Mouse (Mus musculus) liver, adult 2 months (tissue): Measurements from ENCODE around the gene Dclre1b. TPM values are rescaled to one million over a fixed set of nuclear protein-coding genes. Genes with fewer than 3 reads are reported as not detected.

Experiments
- DNase-seq: peaks from one replicate; pipeline ENCODE4 v3.0.0-alpha.2; 2011; ENCODE audit warnings: low read depth, low spot score; ENCODE audit errors: extremely low read depth
- H3K27ac ChIP-seq: fragments of 200-500 bp; replicated peaks from 2 replicates; pipeline ENCODE4 v1.5.1; 2012; ENCODE audit warnings: low read depth, mild to moderate bottlenecking, control low read depth, inconsistent platforms, low read length; ENCODE audit not compliant: insufficient read depth
- H3K27me3 ChIP-seq: fragments of 200-500 bp; 2 replicates; pipeline ENCODE4 v1.6.1; 2012; ENCODE audit warnings: mild to moderate bottlenecking, moderate library complexity, low read length, inconsistent platforms; ENCODE audit not compliant: control insufficient read depth, insufficient read depth
- H3K36me3 ChIP-seq: fragments of 200-500 bp; 2 replicates; pipeline ENCODE4 v1.6.1; 2012; ENCODE audit warnings: low read length, inconsistent platforms; ENCODE audit not compliant: control insufficient read depth, insufficient read depth
- H3K4me1 ChIP-seq: fragments of 200-500 bp; 2 replicates; pipeline ENCODE4 v1.6.1; 2011; ENCODE audit warnings: low read length; ENCODE audit not compliant: control insufficient read depth, insufficient read depth
- H3K4me3 ChIP-seq: fragments of 200-500 bp; 2 replicates; pipeline ENCODE4 v1.5.1; 2011; ENCODE audit warnings: low read depth, mild to moderate bottlenecking, control low read depth, low read length, moderate library complexity; ENCODE audit not compliant: insufficient read depth
- H3K79me2 ChIP-seq: fragments of 200-500 bp; 2 replicates; pipeline ENCODE4 v1.6.1; 2012; ENCODE audit warnings: inconsistent platforms, mild to moderate bottlenecking, low read length, moderate library complexity; ENCODE audit not compliant: control insufficient read depth, insufficient read depth
- H3K9ac ChIP-seq: fragments of 200-500 bp; 2 replicates; pipeline ENCODE4 v1.6.1; 2012; ENCODE audit warnings: low read depth, mild to moderate bottlenecking, control low read depth, inconsistent platforms, low read length
- CTCF ChIP-seq: fragments of 200-500 bp; IDR thresholded peaks from 2 replicates; pipeline ENCODE4 v1.5.1; 2011; ENCODE audit warnings: low read depth, low read length, control low read depth
- POLR2A ChIP-seq: fragments of 200-500 bp; IDR thresholded peaks from 2 replicates; pipeline ENCODE4 v1.6.1; 2011; ENCODE audit warnings: low read length, control low read depth; ENCODE audit not compliant: insufficient read depth; ENCODE audit errors: extremely low read depth
- WGBS: fragments of 180-500 bp; shearing (Covaris S2); methylation state at CpG from one replicate; pipeline ENCODE4 v1.1.7; 2018; 5-methylcytosine and 5-hydroxymethylcytosine counted together
- polyA plus RNA-seq: library from polyadenylated mRNA; depleted of rRNA; stranded (reverse); fragments of >200 nt; gene quantifications from 2 replicates; pipeline ENCODE4 v1.2.3, GENCODE M21; 2012
- total RNA-seq: library from RNA; depleted of rRNA; stranded (reverse); fragments of >200 nt; gene quantifications from 2 replicates; pipeline ENCODE4 v1.2.3, GENCODE M21; 2014

Gene Dclre1b
- total and polyA plus RNA-seq, 2 experiments: 2.5 to 5.6 TPM

DNA sequence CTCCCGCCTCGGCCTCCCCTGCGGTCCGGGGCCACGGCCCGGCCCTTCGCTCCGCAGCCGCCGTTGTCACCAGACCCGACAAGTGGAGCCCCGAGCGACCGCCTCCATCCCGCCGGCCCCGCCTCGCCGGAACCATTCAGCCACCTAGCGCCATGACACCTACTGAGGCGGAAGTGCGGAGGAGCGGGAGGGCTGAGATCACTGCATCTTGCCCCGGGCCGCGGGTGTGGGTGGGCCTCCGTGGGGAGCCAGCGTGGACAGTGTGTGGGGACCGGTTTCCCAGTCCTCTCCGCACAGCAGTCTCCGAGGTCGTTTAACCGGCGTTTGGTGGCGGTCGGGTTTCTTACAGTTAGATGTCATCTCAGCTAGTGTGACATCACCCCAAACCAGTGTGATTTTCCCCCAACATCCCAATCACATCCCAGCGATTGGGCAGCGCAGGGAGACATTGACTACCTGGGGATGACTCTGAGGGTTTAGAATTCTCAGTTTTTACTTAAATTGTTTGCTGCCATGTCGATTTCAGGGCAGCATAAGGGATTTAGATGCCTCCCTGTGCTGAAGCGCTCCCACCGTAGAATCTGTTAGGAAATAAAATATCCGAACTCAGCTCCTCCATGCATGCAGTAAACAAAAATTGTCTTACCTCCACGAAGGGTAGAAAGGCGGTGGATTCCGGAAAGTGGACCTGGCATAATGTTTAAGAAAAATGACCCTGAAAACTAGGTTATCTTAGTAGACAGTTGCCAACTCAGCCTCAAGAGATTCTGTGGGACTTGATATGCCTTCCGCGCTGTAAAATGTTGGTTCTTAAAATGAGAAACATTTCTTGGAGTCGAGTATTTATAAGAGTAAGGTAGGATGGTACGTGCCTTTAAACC, 17.8 kb downstream of the Dclre1b start, which contains the start of gene Hipk1:
Gene Hipk1, minus strand, starts transcription at position 334 of the 881 bp plus-strand sequence.
- peaks cover 10% of the 10 kb centered on the region; the same call in 1 of the 2 replicates for H3K79me2 ChIP-seq
- H3K27ac ChIP-seq: peak within 1 kb of the TSS; percentile 80
- no peaks in the 10 kb centered on the region for H3K27me3 ChIP-seq
- peaks cover 20% of the 10 kb centered on the region for H3K4me1 ChIP-seq
- no peaks in the 10 kb centered on the region for H3K36me3 ChIP-seq
- WGBS: 8% methylated on average over 49 of the region's 49 CpGs
- DNase-seq: peak; percentile 75
- peak within 1 kb of the TSS; percentile 99 for H3K4me3 ChIP-seq
- TF ChIP-seq CTCF (no peak), POLR2A (peak; percentile 84)
- H3K9ac ChIP-seq: peak within 1 kb of the TSS; percentile 98

DNA sequence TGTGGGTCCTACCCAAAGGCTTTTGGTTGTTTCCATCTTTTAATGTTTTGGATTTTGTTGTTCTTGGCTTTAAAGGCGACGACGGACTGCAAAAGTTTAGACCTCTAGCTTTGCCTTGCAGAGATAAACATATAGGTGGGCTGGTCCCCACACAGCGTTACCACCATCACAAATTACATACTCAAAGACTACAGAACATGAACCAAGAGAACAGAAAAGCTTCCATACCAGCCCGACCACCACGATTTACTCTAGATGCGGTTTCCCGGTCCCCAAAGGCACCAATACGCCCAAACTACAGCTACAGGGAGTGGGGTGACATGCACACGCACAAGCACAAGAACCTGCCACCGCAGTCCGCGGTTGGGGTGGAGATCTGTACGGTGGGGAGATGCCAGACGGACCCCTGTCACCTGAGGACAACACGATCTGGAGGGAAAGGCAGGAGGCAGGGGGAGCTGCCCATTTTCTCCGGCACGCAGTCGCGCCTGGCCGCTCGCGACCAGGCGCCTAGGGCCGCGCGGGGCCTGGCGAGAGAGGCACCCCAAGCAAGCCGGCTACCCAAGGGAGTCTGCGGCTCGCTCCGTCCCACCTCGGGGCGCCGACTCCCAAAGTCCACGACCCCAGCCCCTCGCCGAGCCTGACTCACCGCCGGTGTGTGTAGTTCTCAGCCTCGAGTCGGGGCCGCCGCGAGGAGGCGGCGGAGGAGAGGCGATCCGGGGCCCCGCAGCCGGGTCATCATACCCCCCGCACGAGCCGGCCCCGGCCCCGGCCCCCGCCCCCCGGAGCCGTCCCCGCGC, 18.7 kb downstream of the Dclre1b start:
- under 1% methylated on average over 51 of the region's 61 CpGs for WGBS
- no peaks in the 10 kb centered on the region for H3K36me3 ChIP-seq
- H3K9ac ChIP-seq: peak overlapping the region; percentile 98
- H3K79me2 ChIP-seq: peaks cover 14% of the 10 kb centered on the region; the same call in 1 of the 2 replicates
- no peak for DNase-seq
- TF ChIP-seq POLR2A (no peak), CTCF (no peak)
- H3K27ac ChIP-seq: peak overlapping the region; percentile 80
- no peaks in the 10 kb centered on the region for H3K27me3 ChIP-seq
- peaks cover 22% of the 10 kb centered on the region for H3K4me1 ChIP-seq
- H3K4me3 ChIP-seq: peak overlapping the region; percentile 99

DNA sequence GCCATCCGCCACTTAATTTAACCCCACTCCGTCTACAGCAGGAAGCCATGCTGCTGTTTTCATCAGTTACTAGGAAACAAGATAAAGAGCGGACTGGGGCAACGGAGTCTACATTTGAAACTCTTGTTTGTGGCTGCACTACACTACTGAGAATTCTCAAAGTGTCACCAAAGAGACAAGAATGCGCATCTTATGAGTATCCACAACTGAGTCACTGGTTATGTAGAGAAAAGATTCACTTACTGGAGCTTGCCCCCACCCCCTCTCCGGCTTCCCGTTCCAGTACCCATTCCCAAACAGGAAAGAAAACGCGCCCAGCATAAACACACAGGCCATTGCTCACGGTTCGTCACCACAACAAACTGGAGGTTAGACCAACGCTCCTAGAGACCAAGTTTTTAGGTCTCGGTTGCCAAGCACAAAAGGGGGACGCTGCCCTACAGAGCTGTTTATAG, 19.3 kb downstream of the Dclre1b start:
- H3K4me1 ChIP-seq: peaks cover 26% of the 10 kb centered on the region
- DNase-seq: peak; percentile 59
- peak overlapping the region; percentile 98 for H3K9ac ChIP-seq
- peaks cover 17% of the 10 kb centered on the region; the same call in 1 of the 2 replicates for H3K79me2 ChIP-seq
- no peaks in the 10 kb centered on the region for H3K36me3 ChIP-seq
- TF ChIP-seq POLR2A (no peak), CTCF (no peak)
- H3K27ac ChIP-seq: peak overlapping the region; percentile 80
- no peaks in the 10 kb centered on the region for H3K27me3 ChIP-seq
- WGBS: under 1% methylated on average over 14 of the region's 14 CpGs
- peak overlapping the region; percentile 99 for H3K4me3 ChIP-seq

DNA sequence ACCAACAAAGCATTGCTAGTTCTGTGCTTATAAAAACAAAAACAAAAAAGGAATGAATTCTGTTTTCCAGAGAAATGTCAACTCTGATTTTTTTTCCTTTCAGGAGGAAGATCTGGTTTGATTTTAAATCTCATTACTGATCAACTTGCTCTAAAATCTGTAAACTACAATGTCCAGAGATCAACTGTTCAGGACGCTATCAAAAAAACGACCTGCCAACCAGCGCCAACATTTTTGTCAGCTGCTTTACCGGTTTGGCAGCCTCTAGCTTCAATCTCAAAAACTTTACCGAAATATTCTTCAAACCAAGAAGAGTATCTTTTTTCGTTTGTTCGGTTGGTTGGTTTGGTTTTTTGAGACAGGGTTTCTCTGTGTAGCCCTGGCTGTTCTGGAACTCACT, 20.1 kb downstream of the Dclre1b start:
- Histone ChIP-seq H3K4me1 (peaks cover 27% of the 10 kb centered on the region), H3K27ac (peak overlapping the region; percentile 85), H3K4me3 (peak overlapping the region; percentile 28; the same call in 1 of the 2 replicates), H3K36me3 (no peaks in the 10 kb centered on the region), H3K27me3 (no peaks in the 10 kb centered on the region), H3K79me2 (peaks cover 17% of the 10 kb centered on the region; the same call in 1 of the 2 replicates), H3K9ac (no peak overlapping the region)
- peak; percentile 86 for DNase-seq
- WGBS: 21% methylated on average over 7 of the region's 7 CpGs
- TF ChIP-seq CTCF (no peak), POLR2A (no peak)

DNA sequence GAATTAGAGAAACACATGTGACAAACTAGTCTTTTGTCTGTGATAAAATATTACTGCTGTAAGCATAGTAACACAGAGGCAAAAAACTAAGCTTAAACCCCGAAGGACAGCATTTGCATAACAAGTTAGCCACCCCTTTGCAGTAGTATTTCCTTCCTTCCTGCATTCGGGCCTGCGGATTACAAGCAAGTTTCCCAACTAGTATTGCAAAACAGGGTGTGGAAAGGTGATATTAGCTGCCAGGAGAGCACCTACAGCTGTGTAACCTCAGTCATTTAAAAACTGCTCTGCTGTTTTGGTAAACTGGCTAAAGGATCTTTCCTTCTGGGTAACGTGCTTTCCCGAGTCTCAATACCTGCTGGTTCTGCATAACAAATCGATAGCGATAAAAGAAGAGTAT, 22.0 kb downstream of the Dclre1b start:
- Histone ChIP-seq H3K9ac (no peak overlapping the region), H3K79me2 (peaks cover 24% of the 10 kb centered on the region; the same call in 1 of the 2 replicates), H3K27me3 (no peaks in the 10 kb centered on the region), H3K4me1 (peaks cover 33% of the 10 kb centered on the region), H3K36me3 (no peaks in the 10 kb centered on the region), H3K27ac (peak overlapping the region; percentile 43; the same call in 1 of the 2 replicates), H3K4me3 (no peak overlapping the region)
- TF ChIP-seq POLR2A (no peak), CTCF (no peak)
- peak; percentile 94 for DNase-seq
- WGBS: 17% methylated on average over 7 of the region's 7 CpGs
